Mouse (Mus musculus) kidney, postnatal 10 days (tissue): ENCODE results near the gene Arnt2.

Source experiments
- DNase-seq: peaks from one replicate; pipeline ENCODE4 v3.0.0; 2021; ENCODE audit warnings: mixed read lengths

Gene Arnt2

GRCm38 (mm10) chr7:84231396-84231795 lies 178.6 kb downstream of the Arnt2 start:
- DNase-seq = no peak

- no peak for DNase-seq
Observed at GRCm38 (mm10) chr7:84227652-84228051, 182.3 kb downstream of the Arnt2 start.

GRCm38 (mm10) chr7:84226909-84227308 lies 183.1 kb downstream of the Arnt2 start:
- no peak for DNase-seq

- DNase-seq = no peak
Observed at GRCm38 (mm10) chr7:84212112-84212511, 197.9 kb downstream of the Arnt2 start.

GRCm38 (mm10) chr7:84210585-84211291 lies 199.2 kb downstream of the Arnt2 start:
- DNase-seq = no peak

GRCm38 (mm10) chr7:84203981-84204380 lies 206.0 kb downstream of the Arnt2 start:
- no peak for DNase-seq

- peak; percentile 9 for DNase-seq
Observed at GRCm38 (mm10) chr7:84201151-84202068, 208.6 kb downstream of the Arnt2 start.

GRCm38 (mm10) chr7:84197208-84197860 lies 212.6 kb downstream of the Arnt2 start:
- no peak for DNase-seq
